Mouse (Mus musculus): ENCODE data around the gene Spint4. TPM values are rescaled to one million over a fixed set of nuclear protein-coding genes. Genes with fewer than 3 reads are reported as not detected.
A peak's percentile ranks its signal among the peaks of the same experiment; 100 is the strongest.

The Spint4 gene
- polyA plus RNA-seq, 1 experiment from 2014 or later, result not detected

- Histone ChIP-seq H3K27me3 (ENCODE audit: control insufficient read depth, insufficient read depth, low read depth, low read length) (peaks cover 2% of the 10 kb centered on the region; the same call in 1 of the 2 replicates), H3K27ac (ENCODE audit: low read length) (no peak overlapping the region), H3K9ac (ENCODE audit: low read depth, low read length) (peak overlapping the region; percentile 94), H3K4me2 (ENCODE audit: low read depth, low read length) (peak overlapping the region; percentile 95), H3K4me3 (ENCODE audit: low read depth, low read length) (peak overlapping the region; percentile 87), H3K9me3 (replicated peaks; ENCODE audit: control insufficient read depth, low read length) (no peaks in the 10 kb centered on the region), H3K4me1 (ENCODE audit: control insufficient read depth, low read depth, low read length) (peaks cover 32% of the 10 kb centered on the region), H3K36me3 (ENCODE audit: control insufficient read depth, insufficient read depth) (peaks cover 21% of the 10 kb centered on the region)
- no peak for ATAC-seq (ENCODE audit: low read depth)
- WGBS (ENCODE audit: insufficient replicate concordance), result 45% methylated on average over 13 of the region's 13 CpGs
Measured at GRCm38 (mm10) chr2:164744987-164745386, 46.7 kb downstream of the Spint4 start.

- WGBS (ENCODE audit: insufficient replicate concordance), result under 1% methylated on average over 69 of the region's 70 CpGs
- Histone ChIP-seq H3K27me3 (ENCODE audit: control insufficient read depth, insufficient read depth, low read depth, low read length) (no peaks in the 10 kb centered on the region), H3K4me3 (ENCODE audit: low read depth, low read length) (peak within 1 kb of the TSS; percentile 87), H3K9me3 (replicated peaks; ENCODE audit: control insufficient read depth, low read length) (no peaks in the 10 kb centered on the region), H3K36me3 (ENCODE audit: control insufficient read depth, insufficient read depth) (peaks cover 30% of the 10 kb centered on the region), H3K4me1 (ENCODE audit: control insufficient read depth, low read depth, low read length) (peaks cover 32% of the 10 kb centered on the region), H3K9ac (ENCODE audit: low read depth, low read length) (peak within 1 kb of the TSS; percentile 94), H3K4me2 (ENCODE audit: low read depth, low read length) (peak within 1 kb of the TSS; percentile 95), H3K27ac (ENCODE audit: low read length) (peak within 1 kb of the TSS; percentile 88)
- peak; percentile 85 for ATAC-seq (ENCODE audit: low read depth)
Measured at GRCm38 (mm10) chr2:164745843-164746479, 47.7 kb downstream of the Spint4 start, which contains the start of the genes Wfdc3 and Dnttip1. TSS of gene Wfdc3 (minus strand) at chr2:164745931. TSS of gene Dnttip1 (plus strand) at chr2:164745983.

GRCm38 (mm10) chr2:164746693-164747092 lies 48.4 kb downstream of the Spint4 start:
- Histone ChIP-seq H3K4me3 (ENCODE audit: low read depth, low read length) (peak overlapping the region; percentile 87), H3K27me3 (ENCODE audit: control insufficient read depth, insufficient read depth, low read depth, low read length) (no peaks in the 10 kb centered on the region), H3K4me1 (ENCODE audit: control insufficient read depth, low read depth, low read length) (peaks cover 32% of the 10 kb centered on the region), H3K36me3 (ENCODE audit: control insufficient read depth, insufficient read depth) (peaks cover 34% of the 10 kb centered on the region), H3K27ac (ENCODE audit: low read length) (peak overlapping the region; percentile 88), H3K9me3 (replicated peaks; ENCODE audit: control insufficient read depth, low read length) (no peaks in the 10 kb centered on the region), H3K4me2 (ENCODE audit: low read depth, low read length) (peak overlapping the region; percentile 95), H3K9ac (ENCODE audit: low read depth, low read length) (peak overlapping the region; percentile 94)
- ATAC-seq (ENCODE audit: low read depth), result peak; percentile 30
- 30% methylated on average over 8 of the region's 8 CpGs for WGBS (ENCODE audit: insufficient replicate concordance)

GRCm38 (mm10) chr2:164748191-164748590 lies 49.9 kb downstream of the Spint4 start:
- no peaks in the 10 kb centered on the region for H3K9me3 ChIP-seq (replicated peaks; ENCODE audit: control insufficient read depth, low read length)
- H3K4me1 ChIP-seq (ENCODE audit: control insufficient read depth, low read depth, low read length), result peaks cover 32% of the 10 kb centered on the region
- H3K4me2 ChIP-seq (ENCODE audit: low read depth, low read length), result peak overlapping the region; percentile 95
- ATAC-seq (ENCODE audit: low read depth), result peak; percentile 20; the same call in 1 of the 2 replicates
- peak overlapping the region; percentile 36 for H3K27ac ChIP-seq (ENCODE audit: low read length)
- H3K36me3 ChIP-seq (ENCODE audit: control insufficient read depth, insufficient read depth), result peaks cover 47% of the 10 kb centered on the region
- H3K9ac ChIP-seq (ENCODE audit: low read depth, low read length), result peak overlapping the region; percentile 27; the same call in 1 of the 2 replicates
- WGBS (ENCODE audit: insufficient replicate concordance), result 61% methylated on average over 4 of the region's 4 CpGs
- H3K27me3 ChIP-seq (ENCODE audit: control insufficient read depth, insufficient read depth, low read depth, low read length), result no peaks in the 10 kb centered on the region
- H3K4me3 ChIP-seq (ENCODE audit: low read depth, low read length), result no peak overlapping the region

DNA sequence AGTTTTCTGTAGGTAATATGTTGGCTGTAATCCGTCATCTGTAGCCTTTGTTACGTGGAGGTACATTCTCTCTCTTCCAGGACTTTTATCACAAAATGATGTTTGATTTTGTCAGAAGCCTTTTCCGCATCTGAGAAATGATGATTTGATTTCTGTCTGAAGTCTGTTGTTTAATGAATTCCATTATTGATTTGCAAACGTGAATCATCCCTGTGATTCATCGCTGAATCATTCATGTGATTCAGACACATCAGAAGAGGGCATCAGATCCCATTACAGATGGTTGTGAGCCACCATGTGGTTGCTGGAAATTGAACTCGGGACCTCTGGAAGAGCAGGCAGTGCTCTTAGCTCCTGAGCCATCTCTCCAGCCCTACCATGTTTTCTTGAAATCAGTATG lies 50.7 kb downstream of the Spint4 start:
- Histone ChIP-seq H3K36me3 (ENCODE audit: control insufficient read depth, insufficient read depth) (peaks cover 55% of the 10 kb centered on the region), H3K9me3 (replicated peaks; ENCODE audit: control insufficient read depth, low read length) (no peaks in the 10 kb centered on the region), H3K27me3 (ENCODE audit: control insufficient read depth, insufficient read depth, low read depth, low read length) (no peaks in the 10 kb centered on the region), H3K4me2 (ENCODE audit: low read depth, low read length) (no peak overlapping the region), H3K9ac (ENCODE audit: low read depth, low read length) (no peak overlapping the region), H3K4me1 (ENCODE audit: control insufficient read depth, low read depth, low read length) (peaks cover 29% of the 10 kb centered on the region), H3K4me3 (ENCODE audit: low read depth, low read length) (no peak overlapping the region), H3K27ac (ENCODE audit: low read length) (no peak overlapping the region)
- no peak for ATAC-seq (ENCODE audit: low read depth)
- WGBS (ENCODE audit: insufficient replicate concordance), result 84% methylated on average over 6 of the region's 6 CpGs

Other genes with a start within 250 kb of the Spint4 start
- 24.5 and 24.8 TPM in 2 replicates for gene Sys1, start 241.5 kb upstream of the Spint4 start, polyA plus RNA-seq (2015; fragmentation: Nextera tagmentation; extraction: Ambion mirVana)
- 4.6 and 5.6 TPM in 2 replicates for gene Gm20458, start 237.5 kb upstream of the Spint4 start, polyA plus RNA-seq (2015; fragmentation: Nextera tagmentation; extraction: Ambion mirVana)
- gene Trp53tg5, start 224.8 kb upstream of the Spint4 start, polyA plus RNA-seq (2015; fragmentation: Nextera tagmentation; extraction: Ambion mirVana), result not detected in 2 replicates
- 1.5 and 2.7 TPM in 2 replicates for gene Dbndd2, start 212.4 kb upstream of the Spint4 start, polyA plus RNA-seq (2015; fragmentation: Nextera tagmentation; extraction: Ambion mirVana)
- 20.8 and 24.0 TPM in 2 replicates for gene Pigt, start 201.0 kb upstream of the Spint4 start, polyA plus RNA-seq (2015; fragmentation: Nextera tagmentation; extraction: Ambion mirVana)
- 0.76 and 1.7 TPM in 2 replicates for gene Wfdc2, start 136.1 kb upstream of the Spint4 start, polyA plus RNA-seq (2015; fragmentation: Nextera tagmentation; extraction: Ambion mirVana)
- not detected in 2 replicates for gene Spint3, start 125.0 kb upstream of the Spint4 start, polyA plus RNA-seq (2015; fragmentation: Nextera tagmentation; extraction: Ambion mirVana)
- gene Wfdc6a, start 113.1 kb upstream of the Spint4 start, polyA plus RNA-seq (2015; fragmentation: Nextera tagmentation; extraction: Ambion mirVana), result 0.21 TPM in 1 of 2 replicates, not detected in the other
- not detected in 2 replicates for gene Eppin, start 104.9 kb upstream of the Spint4 start, polyA plus RNA-seq (2015; fragmentation: Nextera tagmentation; extraction: Ambion mirVana)
- gene Wfdc6b, start 85.0 kb upstream of the Spint4 start, polyA plus RNA-seq (2015; fragmentation: Nextera tagmentation; extraction: Ambion mirVana), result not detected in 2 replicates
- gene Wfdc8, start 84.9 kb upstream of the Spint4 start, polyA plus RNA-seq (2015; fragmentation: Nextera tagmentation; extraction: Ambion mirVana), result not detected in 2 replicates
- not detected in 2 replicates for gene Wfdc16, start 59.7 kb upstream of the Spint4 start, polyA plus RNA-seq (2015; fragmentation: Nextera tagmentation; extraction: Ambion mirVana)
- gene Wfdc10, start 42.5 kb upstream of the Spint4 start, polyA plus RNA-seq (2015; fragmentation: Nextera tagmentation; extraction: Ambion mirVana), result not detected in 2 replicates
- gene Wfdc9, start 41.9 kb upstream of the Spint4 start, polyA plus RNA-seq (2015; fragmentation: Nextera tagmentation; extraction: Ambion mirVana), result not detected in 2 replicates
- not detected in 2 replicates for gene Wfdc11, start 24.4 kb upstream of the Spint4 start, polyA plus RNA-seq (2015; fragmentation: Nextera tagmentation; extraction: Ambion mirVana)
- not detected in 2 replicates for gene Wfdc13, start 13.4 kb upstream of the Spint4 start, polyA plus RNA-seq (2015; fragmentation: Nextera tagmentation; extraction: Ambion mirVana)
- not detected in 2 replicates for gene Spint5, start 16.8 kb downstream of the Spint4 start, polyA plus RNA-seq (2015; fragmentation: Nextera tagmentation; extraction: Ambion mirVana)
- 1.5 and 1.7 TPM in 2 replicates for gene Wfdc3, start 47.4 kb downstream of the Spint4 start, polyA plus RNA-seq (2015; fragmentation: Nextera tagmentation; extraction: Ambion mirVana)
- 40.1 and 43.1 TPM in 2 replicates for gene Dnttip1, start 47.5 kb downstream of the Spint4 start, polyA plus RNA-seq (2015; fragmentation: Nextera tagmentation; extraction: Ambion mirVana)
- gene Ube2c, start 71.4 kb downstream of the Spint4 start, polyA plus RNA-seq (2015; fragmentation: Nextera tagmentation; extraction: Ambion mirVana), result 632 and 661 TPM in 2 replicates
- 29.4 and 67.5 TPM in 2 replicates for gene Tnnc2, start 81.5 kb downstream of the Spint4 start, polyA plus RNA-seq (2015; fragmentation: Nextera tagmentation; extraction: Ambion mirVana)
- 9.4 and 12.1 TPM in 2 replicates for gene Snx21, start 87.3 kb downstream of the Spint4 start, polyA plus RNA-seq (2015; fragmentation: Nextera tagmentation; extraction: Ambion mirVana)
- 19.8 and 20.6 TPM in 2 replicates for gene Acot8, start 106.4 kb downstream of the Spint4 start, polyA plus RNA-seq (2015; fragmentation: Nextera tagmentation; extraction: Ambion mirVana)
- gene Zswim3, start 106.6 kb downstream of the Spint4 start, polyA plus RNA-seq (2015; fragmentation: Nextera tagmentation; extraction: Ambion mirVana), result 4.3 TPM in 2 replicates
- gene Zswim1, start 124.2 kb downstream of the Spint4 start, polyA plus RNA-seq (2015; fragmentation: Nextera tagmentation; extraction: Ambion mirVana), result 3.4 and 4.1 TPM in 2 replicates
- not detected in 2 replicates for gene Spata25, start 130.0 kb downstream of the Spint4 start, polyA plus RNA-seq (2015; fragmentation: Nextera tagmentation; extraction: Ambion mirVana)
- gene Ctsa, start 134.4 kb downstream of the Spint4 start, polyA plus RNA-seq (2015; fragmentation: Nextera tagmentation; extraction: Ambion mirVana), result 90.7 and 92.5 TPM in 2 replicates
- gene Neurl2, start 135.0 kb downstream of the Spint4 start, polyA plus RNA-seq (2015; fragmentation: Nextera tagmentation; extraction: Ambion mirVana), result 1.7 and 2.5 TPM in 2 replicates
- 23.1 and 27.4 TPM in 2 replicates for gene Pltp, start 159.2 kb downstream of the Spint4 start, polyA plus RNA-seq (2015; fragmentation: Nextera tagmentation; extraction: Ambion mirVana)
- 36.8 and 38.2 TPM in 2 replicates for gene Pcif1, start 180.8 kb downstream of the Spint4 start, polyA plus RNA-seq (2015; fragmentation: Nextera tagmentation; extraction: Ambion mirVana)
- gene Zfp335, start 213.3 kb downstream of the Spint4 start, polyA plus RNA-seq (2015; fragmentation: Nextera tagmentation; extraction: Ambion mirVana), result 5.9 and 6.8 TPM in 2 replicates
- gene Mmp9, start 242.3 kb downstream of the Spint4 start, polyA plus RNA-seq (2015; fragmentation: Nextera tagmentation; extraction: Ambion mirVana), result 8.9 and 13.0 TPM in 2 replicates

All from liver, embryonic 16.5 days (tissue).